Mouse (Mus musculus): Measurements from ENCODE around the gene Rpl9-ps6. TPM values are rescaled to one million over a fixed set of nuclear protein-coding genes. Genes with fewer than 3 reads are reported as not detected.

Rpl9-ps6 gene
- polyA plus RNA-seq, 2 experiments from 2014 or later = 201 to 619 TPM

Other genes starting within 250 kb of the Rpl9-ps6 start
- gene Sgms1, start 76.9 kb downstream of the Rpl9-ps6 start, polyA plus RNA-seq (2017; shearing (Covaris generic)) = 10 to 100 TPM; 42.2 to 48.0 TPM
- 1 to 10 TPM; 6.0 to 8.4 TPM for gene Minpp1, start 19.2 kb upstream of the Rpl9-ps6 start, polyA plus RNA-seq (2017; shearing (Covaris generic))
- under 1 TPM; 0.16 to 0.35 TPM for gene Papss2, start 129.2 kb upstream of the Rpl9-ps6 start, polyA plus RNA-seq (2017; shearing (Covaris generic))